Mouse (Mus musculus) heart, postnatal 0 days (tissue): ENCODE measurements at regions not wholly inside any gene's neighbourhood (a gene's known extent, or its start where the extent isn't known, plus 50 kb on each side); places are given as distances from the start of the nearest gene placed in this dataset.

Experiments used
- ATAC-seq: fragments of 200-750 bp; cut with Nextera tagmentation; 2 replicates; pipeline ENCODE4 v1.8.0; 2017; ENCODE audit warnings: low read depth, moderate number of reproducible peaks, moderate library complexity; ENCODE audit not compliant: insufficient read depth
- DNase-seq: peaks from one replicate; pipeline ENCODE4 v3.0.0-alpha.2; 2016; ENCODE audit warnings: low spot score
- H3K27ac ChIP-seq: fragments of 300-500 bp; sonication (generic); 2 replicates; pipeline ENCODE4 v1.5.1; 2014; ENCODE audit warnings: low read depth, mild to moderate bottlenecking
- H3K27me3 ChIP-seq: fragments of 300-500 bp; sonication (generic); 2 replicates; pipeline ENCODE4 v1.6.1; 2014; ENCODE audit warnings: low read length, mixed read lengths; ENCODE audit not compliant: control insufficient read depth, insufficient read depth
- H3K36me3 ChIP-seq: fragments of 300-500 bp; sonication (generic); replicated peaks from 2 replicates; pipeline ENCODE4 v1.6.1; 2014; ENCODE audit warnings: low read length, mixed read lengths; ENCODE audit not compliant: control insufficient read depth, insufficient read depth
- H3K4me1 ChIP-seq: fragments of 300-500 bp; sonication (generic); 2 replicates; pipeline ENCODE4 v1.6.1; 2014; ENCODE audit warnings: antibody characterized with exemption; ENCODE audit not compliant: control insufficient read depth, insufficient read depth
- H3K4me2 ChIP-seq: fragments of 300-500 bp; sonication (generic); 2 replicates; pipeline ENCODE4 v1.6.1; 2014; ENCODE audit warnings: low read depth, mild to moderate bottlenecking, low read length, moderate library complexity
- H3K4me3 ChIP-seq: fragments of 300-500 bp; sonication (generic); 2 replicates; pipeline ENCODE4 v1.5.1; 2014; ENCODE audit warnings: low read depth, low read length
- H3K9ac ChIP-seq: fragments of 300-500 bp; sonication (generic); replicated peaks from 2 replicates; pipeline ENCODE4 v1.6.1; 2014; ENCODE audit warnings: low read depth, low read length, mixed read lengths
- H3K9me3 ChIP-seq: fragments of 300-500 bp; sonication (generic); replicated peaks from 2 replicates; pipeline ENCODE4 v1.6.1; 2016; ENCODE audit warnings: low read length; ENCODE audit not compliant: control insufficient read depth
- CTCF ChIP-seq: IDR thresholded peaks from 2 replicates; pipeline ENCODE4 v1.5.1; 2016; ENCODE audit warnings: antibody characterized with exemption, control low read depth, low read depth
- EP300 ChIP-seq: IDR thresholded peaks from 2 replicates; pipeline ENCODE4 v1.6.1; 2016; ENCODE audit warnings: antibody characterized with exemption, low read depth
- WGBS: fragments of 180-500 bp; shearing (Covaris S2); extraction: QIAGEN DNeasy Blood & Tissue Kit; methylation state at CpG from one replicate; pipeline ENCODE4 v1.1.7; 2014; 5-methylcytosine and 5-hydroxymethylcytosine counted together

GRCm38 (mm10) chrX:140277978-140278729, 63.9 kb upstream of the Frmpd3 start:
- WGBS: 13% methylated on average over 57 of the region's 69 CpGs
- no peak for TF ChIP-seq EP300
- TF ChIP-seq CTCF: no peak
- Histone ChIP-seq H3K27me3 (peaks cover 45% of the 10 kb centered on the region), H3K4me3 (peak overlapping the region; percentile 56), H3K9ac (no peak overlapping the region), H3K9me3 (no peaks in the 10 kb centered on the region), H3K27ac (no peak overlapping the region), H3K36me3 (no peaks in the 10 kb centered on the region), H3K4me1 (no peaks in the 10 kb centered on the region), H3K4me2 (peak overlapping the region; percentile 86)
- DNase-seq (no peak), ATAC-seq (no peak)

GRCm38 (mm10) chrX:140279266-140279665, 62.8 kb upstream of the Frmpd3 start:
- 17% methylated on average over 5 of the region's 6 CpGs for WGBS
- Histone ChIP-seq H3K36me3 (no peaks in the 10 kb centered on the region), H3K27ac (no peak overlapping the region), H3K4me3 (no peak overlapping the region), H3K9me3 (no peaks in the 10 kb centered on the region), H3K9ac (no peak overlapping the region), H3K4me2 (no peak overlapping the region), H3K4me1 (no peaks in the 10 kb centered on the region), H3K27me3 (peaks cover 45% of the 10 kb centered on the region)
- no peak for ATAC-seq
- DNase-seq: no peak
- TF ChIP-seq EP300 (no peak), CTCF (no peak)

GRCm38 (mm10) chrX:140280016-140280415, 62.0 kb upstream of the Frmpd3 start:
- H3K36me3 ChIP-seq: no peaks in the 10 kb centered on the region
- H3K27me3 ChIP-seq: peaks cover 41% of the 10 kb centered on the region
- no peak overlapping the region for H3K4me3 ChIP-seq
- WGBS: 19% methylated on average over 12 of the region's 12 CpGs
- no peak for ATAC-seq
- no peak for TF ChIP-seq CTCF
- H3K9me3 ChIP-seq: no peaks in the 10 kb centered on the region
- H3K9ac ChIP-seq: no peak overlapping the region
- H3K4me2 ChIP-seq: peak overlapping the region; percentile 28; the same call in 1 of the 2 replicates
- no peak overlapping the region for H3K27ac ChIP-seq
- H3K4me1 ChIP-seq: no peaks in the 10 kb centered on the region
- no peak for DNase-seq
